Mouse (Mus musculus): ENCODE measurements around the gene Gnat1.

Gnat1 gene

DNA sequence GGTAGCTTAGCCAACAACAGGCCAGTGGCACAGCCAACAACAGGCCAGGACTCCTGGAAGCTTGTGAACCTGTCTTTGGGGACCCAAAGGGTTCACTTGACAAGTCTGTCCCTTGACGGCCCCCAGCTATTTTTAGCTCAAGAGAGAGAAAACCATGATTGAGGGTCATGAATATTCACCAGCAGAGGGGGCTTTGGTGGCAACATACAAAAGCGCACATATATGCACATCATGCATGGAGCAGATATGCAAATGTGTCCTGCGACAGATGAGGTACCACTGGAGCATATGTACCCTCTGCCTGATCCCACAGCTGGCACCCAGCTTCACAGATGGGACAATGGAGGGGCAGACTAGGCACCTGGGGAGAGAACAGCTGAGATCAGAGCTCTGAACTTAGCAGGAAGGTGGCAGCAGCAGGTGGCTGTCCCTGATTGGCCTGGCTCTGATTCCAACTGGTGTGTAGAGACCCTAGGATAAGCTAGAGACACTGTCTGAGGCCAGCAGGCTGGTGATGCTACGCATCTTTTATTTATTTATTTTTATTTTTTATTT is 14.0 kb upstream of the Gnat1 start:
- CTCF ChIA-PET: interaction anchor here in 3 of 4 experiments (0.6 to 3.9 kb wide), 18 partner anchors 8 to 309 kb away, joined by 3 to 24 read pairs (median 3); no protein-coding TSS in a partner anchor
- POLR2A ChIA-PET: interaction anchor here in 3 of 4 experiments (0.6 to 2.0 kb wide), 14 partner anchors 8 to 179 kb away, joined by 3 to 9 read pairs (median 4); partner anchors contain the start of genes Gnai2 (in 2 of the 3) and Sema3f (in 1 of the 3)

DNA sequence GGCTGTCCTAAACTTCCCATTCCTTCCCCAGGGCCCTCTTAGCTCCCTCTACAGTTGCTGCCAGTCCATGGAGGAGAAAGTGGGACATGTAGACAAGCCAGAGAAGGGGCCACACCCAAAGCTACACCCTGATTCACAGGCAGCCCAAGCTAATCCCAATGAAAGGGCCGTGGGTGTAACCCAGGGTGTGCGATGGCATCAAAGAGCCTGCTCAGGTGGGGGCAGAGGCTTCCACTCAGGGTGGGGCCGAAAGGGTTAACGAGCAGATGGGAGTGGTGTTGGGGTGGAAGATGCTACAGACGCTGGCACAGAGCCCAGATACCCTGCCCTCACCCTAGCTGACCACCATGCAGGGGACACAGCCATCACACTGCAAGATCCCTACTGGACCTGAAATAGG is 13.3 kb upstream of the Gnat1 start:
- ChIA-PET CTCF (interaction anchor here in 3 of 4 experiments (0.7 to 3.9 kb wide), 11 partner anchors 8 to 306 kb away, joined by 3 to 24 read pairs (median 4); no protein-coding TSS in a partner anchor), POLR2A (interaction anchor here in 3 of 4 experiments (0.6 to 2.1 kb wide), 13 partner anchors 9 to 142 kb away, joined by 3 to 9 read pairs (median 4); partner anchors contain the start of genes Gnai2 (in 2 of the 3) and Sema3f (in 1 of the 3))

DNA sequence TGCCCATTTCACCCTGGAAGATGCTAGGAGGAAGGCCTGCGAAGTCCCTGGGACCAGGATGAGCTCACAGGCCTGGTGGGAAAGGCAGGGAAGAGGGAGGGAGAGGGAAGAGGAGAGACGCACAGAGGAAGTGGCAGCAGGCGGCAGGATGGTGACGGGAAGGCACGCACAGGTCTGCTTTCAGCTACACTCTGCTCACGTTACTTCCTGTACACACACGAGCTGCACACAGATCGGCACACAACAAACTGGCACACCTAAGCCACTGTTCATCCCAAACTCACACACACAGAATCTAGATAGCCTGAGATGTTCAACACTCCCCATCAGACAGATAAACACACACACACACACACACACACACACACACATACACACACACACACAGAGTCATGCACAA is 10.9 kb upstream of the Gnat1 start:
- POLR2A ChIA-PET: interaction anchor here in 2 of 4 experiments (0.6 to 2.7 kb wide), 9 partner anchors 11 to 362 kb away, joined by 3 to 9 read pairs (median 3); no protein-coding TSS in a partner anchor
- CTCF ChIA-PET: interaction anchor here in 2 of 4 experiments (0.9 to 3.9 kb wide), 4 partner anchors 8 to 24 kb away, joined by 3 to 24 read pairs (median 3); no protein-coding TSS in a partner anchor

DNA sequence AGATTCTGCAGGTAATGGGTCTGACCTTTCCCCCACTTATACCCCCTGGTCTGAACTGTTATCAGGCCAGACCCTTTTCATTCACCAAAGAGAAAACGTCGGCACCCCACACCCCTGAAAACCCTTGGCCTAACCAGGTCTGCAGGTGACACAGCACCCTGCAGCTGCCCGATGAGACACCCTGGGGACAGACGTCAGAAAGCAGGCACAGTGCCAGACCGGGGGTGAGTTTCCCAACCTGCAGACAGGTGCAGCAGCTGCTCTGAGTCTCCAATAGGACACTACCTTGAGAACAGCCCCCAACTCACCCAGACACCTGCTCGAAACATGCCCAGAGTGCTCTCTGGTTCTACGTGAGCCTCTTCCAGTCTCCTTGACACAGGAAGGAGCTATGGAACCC is 9.4 kb upstream of the Gnat1 start:
- POLR2A ChIA-PET: interaction anchor here in 2 of 4 experiments (0.8 to 2.7 kb wide), 5 partner anchors 12 to 46 kb away, joined by 3 to 7 read pairs (median 3); no protein-coding TSS in a partner anchor
- CTCF ChIA-PET: interaction anchor here in 2 of 4 experiments (0.7 to 1.1 kb wide), 3 partner anchors 49 to 349 kb away, joined by 3 to 4 read pairs (median 4); no protein-coding TSS in a partner anchor

DNA sequence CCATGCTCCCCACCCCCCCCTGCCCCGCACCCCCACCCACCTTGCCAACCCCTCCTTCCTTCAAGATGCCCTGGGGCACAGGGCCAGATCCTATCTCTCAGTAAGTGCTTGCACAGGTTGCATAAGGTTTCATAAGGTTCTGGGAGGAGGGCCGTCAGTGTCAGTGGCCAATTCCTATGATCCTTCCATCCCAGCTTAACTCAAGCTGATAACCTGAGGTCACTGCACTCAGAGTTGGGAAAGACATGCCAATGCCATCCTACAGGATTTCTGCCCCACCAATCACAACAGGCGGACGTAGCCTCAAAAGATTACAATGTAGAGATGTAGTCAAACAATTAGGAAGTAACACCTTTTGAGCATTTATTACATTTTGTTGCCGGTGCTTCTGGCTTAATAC is 8.9 kb upstream of the Gnat1 start:
- ChIA-PET POLR2A (interaction anchor here in 2 of 4 experiments (0.8 to 2.7 kb wide), 5 partner anchors 8 to 47 kb away, joined by 3 to 7 read pairs (median 4); no protein-coding TSS in a partner anchor), CTCF (interaction anchor here in 2 of 4 experiments (0.8 to 1.7 kb wide), 4 partner anchors 11 to 52 kb away, joined by 3 to 5 read pairs (median 4); no protein-coding TSS in a partner anchor)

DNA sequence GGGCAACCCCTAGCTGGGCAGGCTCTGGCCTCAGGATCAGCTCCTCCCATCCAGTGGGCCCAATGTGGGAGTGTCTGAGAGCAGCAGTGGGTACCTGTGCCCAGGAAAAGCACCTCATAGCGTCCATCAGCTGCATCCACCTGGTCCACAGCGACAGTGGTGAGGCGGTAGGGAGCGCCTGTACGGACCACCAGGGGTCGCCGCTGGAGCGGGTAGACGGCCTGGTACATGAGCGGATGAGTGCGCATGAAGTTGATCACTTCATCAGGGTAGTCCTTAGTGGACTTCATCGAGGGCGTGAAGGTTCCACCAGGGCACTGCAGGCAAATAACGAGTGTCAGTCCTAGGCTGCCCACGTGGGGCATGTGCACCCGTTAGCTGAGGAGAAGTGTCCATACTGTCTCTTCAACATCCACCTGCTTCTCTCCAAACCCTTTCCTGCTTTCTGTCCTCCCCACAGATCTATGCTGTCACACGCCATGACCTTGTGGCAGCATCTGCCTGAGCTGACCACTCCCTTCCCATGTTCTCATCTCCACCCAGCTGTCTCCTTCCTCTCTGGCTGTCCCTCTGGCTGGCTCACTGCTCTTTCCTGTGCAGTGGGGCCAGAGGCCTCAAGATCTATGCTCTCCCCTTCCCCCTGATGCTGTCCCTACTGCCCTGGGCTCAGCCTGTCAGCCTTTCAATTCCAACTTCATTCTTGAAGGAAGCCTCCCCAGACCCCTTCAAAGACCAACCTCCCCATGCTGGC is 5.9 kb upstream of the Gnat1 start:
- ChIA-PET CTCF (interaction anchor here (0.5 to 2.8 kb wide), 30 partner anchors 8 to 410 kb away, joined by 3 to 38 read pairs (median 5); partner anchors contain the start of gene Amigo3 (in 1 of the 4)), POLR2A (interaction anchor here in 3 of 4 experiments (0.8 to 1.8 kb wide), 9 partner anchors 16 to 87 kb away, joined by 3 to 4 read pairs (median 3); no protein-coding TSS in a partner anchor)

DNA sequence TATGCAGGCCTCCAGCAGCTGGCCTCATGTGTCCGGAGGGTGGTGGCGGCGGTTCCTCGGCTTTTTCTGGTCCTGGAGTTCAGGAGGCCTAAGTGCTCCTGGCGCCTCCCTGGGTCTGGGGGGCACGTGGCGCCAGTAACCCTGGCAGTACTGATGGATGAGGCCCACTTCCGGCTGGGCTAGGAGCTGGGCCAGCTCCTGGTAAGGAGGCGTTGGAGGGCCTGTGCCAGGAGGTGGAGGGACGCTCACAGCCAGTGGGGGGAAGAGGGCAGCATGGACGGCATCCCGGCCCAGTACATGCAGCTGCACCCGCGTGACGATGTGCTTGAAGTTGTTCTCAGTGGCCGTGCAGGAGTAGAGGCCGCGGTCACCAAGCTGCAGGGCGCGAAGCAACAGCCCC is 2.9 kb upstream of the Gnat1 start:
- ChIA-PET POLR2A (interaction anchor here in 1 of 4 experiments (0.9 to 1.2 kb wide), 3 partner anchors 9 to 32 kb away, joined by 3 to 5 read pairs (median 3); no protein-coding TSS in a partner anchor), CTCF (interaction anchor here in 3 of 4 experiments (0.6 to 1.6 kb wide), 10 partner anchors 8 to 600 kb away, joined by 3 to 6 read pairs (median 3); no protein-coding TSS in a partner anchor)

DNA sequence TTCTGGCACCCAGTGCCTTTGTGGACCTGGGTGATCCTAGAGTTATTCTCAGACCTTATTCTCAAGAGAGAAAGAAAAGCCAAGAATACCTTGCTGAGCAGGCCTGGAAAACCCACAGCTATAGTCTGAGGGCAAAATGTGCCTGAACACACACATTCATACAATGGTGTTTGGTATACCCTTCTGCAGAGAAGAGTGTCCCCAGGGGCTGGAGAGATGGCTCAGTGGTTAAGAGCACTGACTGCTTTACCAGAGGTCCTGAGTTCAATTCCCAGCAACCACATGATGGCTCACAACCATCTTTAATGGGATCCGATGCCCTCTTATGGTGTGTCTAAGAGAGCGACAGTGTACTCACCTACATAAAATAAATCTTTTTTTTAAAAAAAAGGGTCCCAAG is 651 bp downstream of the Gnat1 start:
- CTCF ChIA-PET: interaction anchor here in 2 of 4 experiments (0.7 to 2.4 kb wide), 6 partner anchors 8 to 59 kb away, joined by 3 to 14 read pairs (median 4); partner anchors contain the start of gene Slc38a3 (in 1 of the 2)
- POLR2A ChIA-PET: interaction anchor here in 3 of 4 experiments (0.5 to 6.3 kb wide), 4 partner anchors 14 to 189 kb away, joined by 3 to 44 read pairs (median 3); no protein-coding TSS in a partner anchor

DNA sequence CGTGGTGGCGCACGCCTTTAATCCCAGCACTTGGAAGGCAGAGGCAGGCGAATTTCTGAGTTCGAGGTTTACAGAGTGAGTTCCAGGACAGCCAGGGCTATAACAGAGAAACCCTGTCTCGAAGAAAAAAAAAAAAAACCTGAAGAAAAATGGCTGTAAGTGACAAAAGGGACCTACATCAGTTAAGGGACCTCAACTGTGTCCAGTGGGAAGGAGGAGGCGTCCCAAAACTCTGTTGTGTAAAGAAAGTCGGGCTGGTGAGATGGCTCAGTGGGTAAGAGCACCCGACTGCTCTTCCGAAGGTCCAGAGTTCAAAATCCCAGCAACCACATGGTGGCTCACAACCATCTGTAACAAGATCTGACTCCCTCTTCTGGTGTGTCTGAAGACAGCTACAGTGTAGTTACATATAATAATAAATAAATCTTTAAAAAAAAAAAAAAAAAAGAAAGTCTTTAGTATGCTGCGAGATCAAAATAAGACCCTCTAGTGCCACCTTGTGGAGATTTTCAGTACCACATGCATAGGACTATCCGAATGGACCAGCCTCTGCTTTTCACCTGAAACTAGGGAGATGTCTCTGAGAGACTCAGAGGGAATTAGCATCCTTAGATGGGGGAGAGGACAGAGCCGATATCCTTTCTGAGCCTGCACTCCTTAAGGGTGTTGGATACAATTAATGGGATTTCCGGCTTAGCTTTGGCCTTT is 1.5 kb downstream of the Gnat1 start:
- POLR2A ChIA-PET: interaction anchor here in 3 of 4 experiments (0.7 to 6.3 kb wide), 21 partner anchors 10 to 70 kb away, joined by 3 to 44 read pairs (median 4); no protein-coding TSS in a partner anchor
- CTCF ChIA-PET: interaction anchor here (0.6 to 5.0 kb wide), 92 partner anchors 9 to 389 kb away, joined by 3 to 121 read pairs (median 5); partner anchors contain the start of genes Gnai2 (in 3 of the 4), Slc38a3 (in 3 of the 4), Hyal3 (in 2 of the 4) and 6430571L13Rik (in 1 of the 4)

DNA sequence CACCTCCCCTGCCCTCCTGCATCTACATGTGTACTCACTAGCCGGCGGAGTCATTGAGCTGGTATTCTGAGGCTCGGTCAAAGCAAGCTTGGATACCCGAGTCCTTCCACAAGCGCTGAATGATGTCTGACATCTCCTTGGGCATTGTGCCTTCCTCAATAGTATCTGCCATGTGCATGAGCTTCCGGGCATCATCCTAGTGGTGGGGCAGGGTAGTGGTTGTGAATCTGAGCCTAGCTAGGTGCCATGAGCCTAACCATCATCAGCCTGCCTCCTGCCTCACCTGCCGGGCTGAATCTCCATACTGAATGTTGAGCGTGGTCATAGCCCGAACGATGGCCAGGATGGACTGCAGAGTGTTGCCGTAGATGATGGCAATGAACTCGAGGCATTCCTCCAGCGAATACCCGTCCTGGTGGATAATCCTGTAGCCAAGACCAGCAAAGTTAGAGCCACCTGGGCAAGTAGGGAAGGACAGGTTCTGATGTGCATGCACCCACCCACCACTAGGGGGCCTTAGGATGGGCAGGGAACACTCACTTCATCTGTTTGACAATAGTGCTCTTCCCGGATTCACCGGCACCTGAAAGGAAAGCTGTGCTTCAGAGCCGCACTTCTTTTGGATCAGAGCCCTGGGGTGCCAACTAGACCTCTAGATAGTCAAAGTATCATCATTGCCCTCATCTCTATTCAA is 2.3 kb downstream of the Gnat1 start:
- ChIA-PET CTCF (interaction anchor here (0.6 to 5.0 kb wide), 101 partner anchors 8 to 1799 kb away, joined by 3 to 121 read pairs (median 4); partner anchors contain the start of genes Gnai2 (in 3 of the 4), Slc38a3 (in 3 of the 4), Hyal3 (in 2 of the 4) and 6430571L13Rik (in 1 of the 4)), POLR2A (interaction anchor here in 3 of 4 experiments (0.6 to 6.3 kb wide), 28 partner anchors 9 to 81 kb away, joined by 3 to 44 read pairs (median 4); partner anchors contain the start of gene Sema3b (in 1 of the 3))

DNA sequence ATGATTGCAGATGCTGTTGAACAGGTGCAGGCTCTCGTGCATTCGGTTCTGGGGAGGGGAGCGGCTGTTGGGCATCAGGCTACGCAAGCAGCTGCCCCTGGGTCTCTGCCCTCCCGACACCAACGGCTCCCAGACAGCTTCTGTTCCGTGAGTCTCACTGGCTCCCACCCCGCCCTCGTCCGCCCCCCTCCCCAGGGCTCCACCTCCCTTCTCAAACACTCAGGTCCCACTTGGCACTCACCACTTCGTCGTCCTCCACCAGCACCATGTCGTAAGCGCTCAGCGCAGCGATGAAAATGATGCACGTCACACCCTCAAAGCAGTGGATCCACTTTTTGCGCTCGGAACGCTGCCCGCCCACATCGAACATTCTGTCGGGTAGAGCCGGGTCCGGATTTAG is 3.2 kb downstream of the Gnat1 start:
- CTCF ChIA-PET: interaction anchor here (0.6 to 5.0 kb wide), 55 partner anchors 8 to 1084 kb away, joined by 3 to 121 read pairs (median 7); partner anchors contain the start of genes Slc38a3 (in 3 of the 4), Cyb561d2 (in 1 of the 4), Gnai2 (in 1 of the 4) and Hyal3 (in 1 of the 4)

DNA sequence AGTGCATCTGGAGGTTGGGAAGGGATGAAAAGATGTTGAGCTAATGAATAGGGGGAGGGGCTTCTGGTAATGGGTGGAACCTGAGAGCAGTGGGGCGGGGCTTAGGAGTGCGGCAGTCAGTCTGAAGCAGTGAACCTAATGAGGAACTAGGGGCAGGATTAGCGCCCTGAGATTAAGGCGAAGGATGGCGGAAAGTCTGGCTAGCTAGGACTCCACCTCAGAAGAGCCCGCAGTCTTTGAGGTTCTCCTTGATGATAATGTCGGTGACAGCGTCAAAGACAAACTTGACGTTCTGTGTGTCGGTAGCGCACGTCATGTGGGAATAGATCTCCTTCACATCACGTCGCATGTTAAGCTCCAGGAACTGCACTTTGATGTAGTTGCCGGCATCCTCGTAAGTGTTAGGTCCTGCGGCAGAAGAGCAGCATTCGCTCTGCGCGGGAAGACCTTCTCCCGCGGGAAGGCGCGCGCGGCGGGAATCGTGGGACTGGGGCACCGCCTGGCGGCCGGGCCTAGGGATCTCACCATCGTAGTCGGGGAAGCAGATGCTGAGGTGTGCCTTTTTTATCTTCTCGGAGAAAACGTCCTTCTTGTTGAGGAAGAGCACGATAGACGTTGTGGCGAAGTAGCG is 3.7 kb downstream of the Gnat1 start:
- ChIA-PET POLR2A (interaction anchor here (0.6 to 6.3 kb wide), 37 partner anchors 9 to 784 kb away, joined by 3 to 44 read pairs (median 4); partner anchors contain the start of genes Ifrd2 (in 2 of the 4), Gnai2 (in 1 of the 4), Hyal3 (in 1 of the 4) and Manf (in 1 of the 4)), CTCF (interaction anchor here (0.5 to 5.0 kb wide), 59 partner anchors 8 to 379 kb away, joined by 3 to 121 read pairs (median 5); partner anchors contain the start of genes Slc38a3 (in 2 of the 4), Cyb561d2 (in 1 of the 4), Hyal3 (in 1 of the 4) and Ifrd2 (in 1 of the 4))

More for the DNA sequence above, 3.2 kb downstream of the Gnat1 start:
- POLR2A ChIA-PET: interaction anchor here in 3 of 4 experiments (0.8 to 6.3 kb wide), 22 partner anchors 12 to 785 kb away, joined by 3 to 44 read pairs (median 4); partner anchors contain the start of genes Ifrd2 (in 2 of the 3), Gnai2 (in 1 of the 3), Manf (in 1 of the 3) and Sema3b (in 1 of the 3)

DNA sequence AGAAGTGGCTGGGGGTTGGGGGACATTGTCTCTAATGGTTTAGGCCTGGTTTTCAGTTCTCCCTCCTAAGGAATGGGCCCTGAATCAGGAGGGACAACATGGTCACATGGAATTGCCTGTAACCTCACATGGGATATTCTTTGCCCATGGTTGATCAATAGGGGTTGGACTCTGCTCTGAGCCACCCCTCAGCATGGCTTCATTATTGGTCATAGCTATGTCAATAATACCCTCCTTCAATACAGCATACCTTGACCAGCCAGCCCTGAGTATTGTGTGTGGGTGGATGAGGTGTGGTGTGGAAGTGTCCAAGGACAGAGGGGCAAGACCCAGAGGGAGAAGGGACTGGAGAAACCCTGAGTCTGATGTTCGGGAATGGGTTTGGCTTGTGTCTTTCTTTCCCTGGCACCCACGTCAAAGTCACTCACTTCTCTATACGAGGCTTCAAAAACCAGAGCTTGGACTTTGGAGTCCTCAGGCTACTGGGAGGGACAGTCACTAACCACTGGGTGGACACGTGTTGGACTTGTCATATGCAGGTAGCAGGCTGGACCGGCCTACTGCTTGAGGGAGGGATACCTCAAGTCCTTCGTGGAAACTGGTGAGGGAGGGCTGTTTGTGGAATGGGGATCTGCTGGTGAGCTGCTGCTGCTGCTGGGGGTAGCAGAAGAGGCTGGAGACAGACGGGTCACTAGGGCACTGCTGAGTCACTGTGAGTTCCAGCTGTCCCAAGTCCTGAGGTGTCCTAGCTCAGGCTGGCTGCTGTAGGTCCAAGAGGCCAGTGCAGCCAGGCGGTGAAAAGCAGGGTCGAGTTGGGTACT is 4.7 kb downstream of the Gnat1 start:
- POLR2A ChIA-PET: interaction anchor here (0.7 to 6.3 kb wide), 27 partner anchors 8 to 783 kb away, joined by 3 to 44 read pairs (median 4); partner anchors contain the start of genes Gnai2 (in 1 of the 4), Hyal3 (in 1 of the 4), Manf (in 1 of the 4) and Tmem115 (in 1 of the 4)
- CTCF ChIA-PET: interaction anchor here (0.5 to 5.0 kb wide), 42 partner anchors 7 to 378 kb away, joined by 3 to 121 read pairs (median 4); partner anchors contain the start of genes Ifrd2 (in 1 of the 4), Sema3f (in 1 of the 4) and Slc38a3 (in 1 of the 4)

DNA sequence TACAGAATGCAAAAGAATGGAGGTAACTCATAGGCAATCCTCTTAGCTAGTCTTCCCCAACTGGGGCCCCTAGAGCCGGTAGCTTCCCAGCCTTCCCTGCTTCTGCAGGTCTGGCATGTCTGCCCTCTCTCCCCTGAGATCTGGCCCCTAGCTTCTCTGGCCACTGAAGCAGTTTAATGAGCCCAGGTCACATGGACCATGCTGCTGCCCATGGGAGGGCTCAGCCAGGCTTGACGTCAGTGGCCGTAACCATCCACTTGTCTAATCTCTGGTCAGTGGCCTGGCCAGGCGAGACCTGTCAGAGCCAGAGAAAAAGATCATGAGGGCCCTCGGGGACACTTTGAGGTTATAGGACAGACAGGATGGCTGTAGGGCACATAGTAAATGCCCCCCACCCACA is 9.3 kb downstream of the Gnat1 start:
- CTCF ChIA-PET: interaction anchor here in 1 of 4 experiments (1.1 to 2.1 kb wide), 2 partner anchors 30 to 35 kb away, joined by 3 to 5 read pairs; partner anchors contain the start of gene Gnai2
- POLR2A ChIA-PET: interaction anchor here in 1 of 4 experiments (1.5 kb wide), 1 partner anchor 27 kb away, joined by 4 read pairs; no protein-coding TSS in a partner anchor

All from embryonic stem cell, embryonic (primary cell).